ENCODE assay signal across 21 mouse cellular contexts in the genomic region with DNA sequence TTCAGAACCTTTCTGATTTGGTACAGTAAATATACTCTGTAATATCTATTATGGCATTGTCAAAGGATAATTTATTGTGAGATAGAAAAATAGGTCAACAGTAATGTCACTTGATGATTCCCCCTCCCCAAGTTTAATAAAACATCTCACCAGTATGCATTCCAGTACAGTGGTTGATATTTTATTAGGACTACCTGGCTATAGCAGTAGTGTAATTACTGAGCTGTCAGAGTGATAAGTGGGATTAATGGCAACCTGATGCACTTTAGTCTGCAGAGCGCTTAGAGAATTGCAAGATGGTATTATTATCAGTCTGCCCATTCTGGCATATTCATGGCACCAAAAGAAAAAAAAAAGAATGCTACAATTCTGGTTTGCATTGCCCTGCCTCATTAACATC.
DNase-seq lines count a peak whose midpoint lies in the region; ATAC-seq and TF ChIP-seq lines count a peak whose summit lies in the region.
"Had no signal": no experiment of that assay in that cellular context is flagged by ENCODE, and none has a peak within 500 bp of the region (broad histone marks: within the 10 kb centered on the region; RNA-seq: fewer than 3 reads in every experiment).

No protein-coding gene starts in this region.

- no peaks in the 10 kb centered on the region for H3K36me3 ChIP-seq in forebrain, embryonic 14.5 days (ENCODE audit: control insufficient read depth, insufficient read depth, low read length)
- no peaks in the 10 kb centered on the region for H3K36me3 ChIP-seq in forebrain, embryonic 16.5 days (ENCODE audit: control insufficient read depth, insufficient read depth)
- no peaks in the 10 kb centered on the region for H3K36me3 ChIP-seq in hindbrain, postnatal 0 days (ENCODE audit: insufficient read depth, low read length)
- H3K36me3 ChIP-seq in hindbrain, embryonic 10.5 days: no peaks in the 10 kb centered on the region
- H3K36me3 ChIP-seq in neural tube, embryonic 14.5 days (ENCODE audit: control insufficient read depth, insufficient read depth, low read length): no peaks in the 10 kb centered on the region
- no peaks in the 10 kb centered on the region for H3K36me3 ChIP-seq in neural tube, embryonic 15.5 days
- H3K36me3 ChIP-seq: embryonic facial prominence, embryonic 12.5 days; embryonic facial prominence, embryonic 15.5 days; forebrain, embryonic 15.5 days had no signal

- H3K4me1 ChIP-seq in forebrain, embryonic 14.5 days (ENCODE audit: control insufficient read depth, insufficient read depth, low read length): no peaks in the 10 kb centered on the region
- no peaks in the 10 kb centered on the region for H3K4me1 ChIP-seq in forebrain, embryonic 16.5 days (replicated peaks; ENCODE audit: control insufficient read depth, insufficient read depth, low read length)
- H3K4me1 ChIP-seq in hindbrain, postnatal 0 days (ENCODE audit: insufficient read depth, low read length): no peaks in the 10 kb centered on the region
- no peaks in the 10 kb centered on the region for H3K4me1 ChIP-seq in hindbrain, embryonic 10.5 days (replicated peaks)
- H3K4me1 ChIP-seq in neural tube, embryonic 14.5 days (ENCODE audit: control insufficient read depth, insufficient read depth, low read length): no peaks in the 10 kb centered on the region
- H3K4me1 ChIP-seq in neural tube, embryonic 15.5 days: no peaks in the 10 kb centered on the region
- H3K4me1 ChIP-seq: embryonic facial prominence, embryonic 12.5 days; embryonic facial prominence, embryonic 15.5 days; forebrain, embryonic 15.5 days had no signal

- peak; percentile 7 for DNase-seq in forebrain, embryonic 14.5 days (ENCODE audit: low spot score)
- DNase-seq in hindbrain, postnatal 0 days (ENCODE audit: low spot score): peak; percentile 10
- no peak for DNase-seq in hindbrain, embryonic 10.5 days (ENCODE audit: low spot score)
- DNase-seq: adrenal gland, adult 8-10 months; adrenal gland, postnatal 25 days; cerebellum, adult 11 months; cerebellum, adult 2 months; cerebellum, adult 9-11 months; cerebellum, postnatal 25 days; gastrocnemius, adult 2 months; gastrocnemius, postnatal 14 days; heart, adult 11 months had no signal

- no peaks in the 10 kb centered on the region for H3K9me3 ChIP-seq in forebrain, embryonic 14.5 days (replicated peaks; ENCODE audit: control insufficient read depth, low read length)
- no peaks in the 10 kb centered on the region for H3K9me3 ChIP-seq in forebrain, embryonic 16.5 days (ENCODE audit: control insufficient read depth, low read length)
- H3K9me3 ChIP-seq in hindbrain, postnatal 0 days (ENCODE audit: low read length): no peaks in the 10 kb centered on the region
- H3K9me3 ChIP-seq in hindbrain, embryonic 10.5 days: no peaks in the 10 kb centered on the region
- H3K9me3 ChIP-seq in neural tube, embryonic 14.5 days (ENCODE audit: control insufficient read depth, low read length): no peaks in the 10 kb centered on the region
- no peaks in the 10 kb centered on the region for H3K9me3 ChIP-seq in neural tube, embryonic 15.5 days (replicated peaks)
- H3K9me3 ChIP-seq: embryonic facial prominence, embryonic 12.5 days; embryonic facial prominence, embryonic 15.5 days; forebrain, embryonic 15.5 days had no signal

- no peak overlapping the region for H3K9ac ChIP-seq in forebrain, embryonic 14.5 days (ENCODE audit: low read length)
- H3K9ac ChIP-seq in forebrain, embryonic 16.5 days (replicated peaks; ENCODE audit: low read depth, low read length): no peak overlapping the region
- no peak overlapping the region for H3K9ac ChIP-seq in hindbrain, postnatal 0 days (replicated peaks; ENCODE audit: low read length)
- H3K9ac ChIP-seq in neural tube, embryonic 14.5 days (replicated peaks; ENCODE audit: low read depth, low read length): no peak overlapping the region
- no peak overlapping the region for H3K9ac ChIP-seq in neural tube, embryonic 15.5 days (replicated peaks)
- H3K9ac ChIP-seq: embryonic facial prominence, embryonic 12.5 days; embryonic facial prominence, embryonic 15.5 days; forebrain, embryonic 15.5 days had no signal

- WGBS in forebrain, embryonic 14.5 days: 75% methylated on average over 1 of the region's 1 CpGs
- 64% methylated on average over 1 of the region's 1 CpGs for WGBS in forebrain, embryonic 16.5 days
- 60% methylated on average over 1 of the region's 1 CpGs for WGBS in hindbrain, postnatal 0 days
- WGBS in hindbrain, embryonic 10.5 days: 84% methylated on average over 1 of the region's 1 CpGs
- 71% methylated on average over 1 of the region's 1 CpGs for WGBS in neural tube, embryonic 14.5 days
- 52% methylated on average over 1 of the region's 1 CpGs for WGBS in neural tube, embryonic 15.5 days

- no peak for TF ChIP-seq CTCF in hindbrain, postnatal 0 days (IDR thresholded peaks at IDR 0.05; ENCODE audit: low read depth)

- no peak overlapping the region for H3K27ac ChIP-seq in forebrain, embryonic 14.5 days (ENCODE audit: low read depth, low read length)
- no peak overlapping the region for H3K27ac ChIP-seq in forebrain, embryonic 16.5 days (ENCODE audit: low read length)
- H3K27ac ChIP-seq in hindbrain, postnatal 0 days: no peak overlapping the region
- H3K27ac ChIP-seq in hindbrain, embryonic 10.5 days: no peak overlapping the region
- no peak overlapping the region for H3K27ac ChIP-seq in neural tube, embryonic 14.5 days (ENCODE audit: low read depth, low read length)
- H3K27ac ChIP-seq in neural tube, embryonic 15.5 days (replicated peaks): no peak overlapping the region
- H3K27ac ChIP-seq: embryonic facial prominence, embryonic 12.5 days; embryonic facial prominence, embryonic 15.5 days; forebrain, embryonic 15.5 days; gastrocnemius, adult 2 months had no signal

- no peak overlapping the region for H3K4me3 ChIP-seq in forebrain, embryonic 14.5 days (ENCODE audit: low read depth, low read length)
- no peak overlapping the region for H3K4me3 ChIP-seq in forebrain, embryonic 16.5 days (replicated peaks; ENCODE audit: low read length)
- no peak overlapping the region for H3K4me3 ChIP-seq in hindbrain, postnatal 0 days (ENCODE audit: low read length)
- H3K4me3 ChIP-seq in hindbrain, embryonic 10.5 days: no peak overlapping the region
- no peak overlapping the region for H3K4me3 ChIP-seq in neural tube, embryonic 14.5 days (ENCODE audit: low read depth, low read length)
- no peak overlapping the region for H3K4me3 ChIP-seq in neural tube, embryonic 15.5 days (replicated peaks)
- H3K4me3 ChIP-seq: embryonic facial prominence, embryonic 12.5 days; embryonic facial prominence, embryonic 15.5 days; forebrain, embryonic 15.5 days; gastrocnemius, adult 2 months had no signal

- H3K27me3 ChIP-seq in forebrain, embryonic 14.5 days (replicated peaks; ENCODE audit: control insufficient read depth, insufficient read depth, low read length): no peaks in the 10 kb centered on the region
- H3K27me3 ChIP-seq in forebrain, embryonic 16.5 days (replicated peaks; ENCODE audit: control insufficient read depth, insufficient read depth, low read length): no peaks in the 10 kb centered on the region
- no peaks in the 10 kb centered on the region for H3K27me3 ChIP-seq in hindbrain, postnatal 0 days (ENCODE audit: insufficient read depth, low read length)
- H3K27me3 ChIP-seq in hindbrain, embryonic 10.5 days (ENCODE audit: insufficient read depth, poor library complexity, severe bottlenecking): no peaks in the 10 kb centered on the region
- no peaks in the 10 kb centered on the region for H3K27me3 ChIP-seq in neural tube, embryonic 14.5 days (ENCODE audit: control insufficient read depth, insufficient read depth, low read length)
- no peaks in the 10 kb centered on the region for H3K27me3 ChIP-seq in neural tube, embryonic 15.5 days (replicated peaks)
- H3K27me3 ChIP-seq: embryonic facial prominence, embryonic 12.5 days; embryonic facial prominence, embryonic 15.5 days; forebrain, embryonic 15.5 days had no signal

- ATAC-seq in forebrain, embryonic 14.5 days: no peak
- ATAC-seq in forebrain, embryonic 16.5 days: no peak
- ATAC-seq in hindbrain, postnatal 0 days: no peak
- ATAC-seq in neural tube, embryonic 14.5 days (ENCODE audit: low read depth): 0 out of 2 replicates have a peak, but pooled peaks have one; percentile 58
- ATAC-seq in neural tube, embryonic 15.5 days (ENCODE audit: low FRiP score): no peak; the same call in 1 of the 2 replicates
- ATAC-seq: activated CD4-positive, CD25-positive, alpha-beta regulatory T cell, adult 4 months; forebrain, embryonic 15.5 days; intestine, postnatal 0 days had no signal

- H3K4me2 ChIP-seq in forebrain, embryonic 14.5 days (ENCODE audit: low read length): no peak overlapping the region
- H3K4me2 ChIP-seq in forebrain, embryonic 16.5 days (ENCODE audit: low read length): no peak overlapping the region
- no peak overlapping the region for H3K4me2 ChIP-seq in hindbrain, postnatal 0 days (ENCODE audit: low read depth, low read length)
- no peak overlapping the region for H3K4me2 ChIP-seq in neural tube, embryonic 14.5 days (ENCODE audit: low read depth, low read length)
- H3K4me2 ChIP-seq in neural tube, embryonic 15.5 days: no peak overlapping the region
- H3K4me2 ChIP-seq: embryonic facial prominence, embryonic 12.5 days; embryonic facial prominence, embryonic 15.5 days; forebrain, embryonic 15.5 days; heart, embryonic 11.5 days had no signal
